Mouse (Mus musculus) midbrain, postnatal 0 days (tissue): Measurements from ENCODE around the gene Aoah. TPM values are rescaled to one million over a fixed set of nuclear protein-coding genes. Genes with fewer than 3 reads are reported as not detected.

Experiments
- ATAC-seq: fragments of 200-750 bp; cut with Nextera tagmentation; 2 replicates; pipeline ENCODE4 v1.8.0; 2017; ENCODE audit warnings: moderate number of reproducible peaks, mild to moderate bottlenecking, moderate TSS enrichment, moderate library complexity; ENCODE audit not compliant: low FRiP score
- DNase-seq: peaks from one replicate; pipeline ENCODE4 v3.0.0-alpha.2; 2015; ENCODE audit warnings: low spot score
- H3K27ac ChIP-seq: fragments of 300-500 bp; sonication (generic); 2 replicates; pipeline ENCODE4 v1.5.1; 2014; ENCODE audit warnings: low read depth, mild to moderate bottlenecking, low read length, mixed read lengths
- H3K27me3 ChIP-seq: fragments of 300-500 bp; sonication (generic); 2 replicates; pipeline ENCODE4 v1.6.1; 2014; ENCODE audit warnings: low read length, control low read depth, mixed read lengths; ENCODE audit not compliant: insufficient read depth
- H3K36me3 ChIP-seq: fragments of 300-500 bp; sonication (generic); 2 replicates; pipeline ENCODE4 v1.6.1; 2014; ENCODE audit warnings: low read length, control low read depth, mixed read lengths; ENCODE audit not compliant: insufficient read depth
- H3K4me1 ChIP-seq: fragments of 300-500 bp; sonication (generic); 2 replicates; pipeline ENCODE4 v1.6.1; 2014; ENCODE audit warnings: mild to moderate bottlenecking, control low read depth, antibody characterized with exemption, low read length, mixed read lengths; ENCODE audit not compliant: insufficient read depth
- H3K4me2 ChIP-seq: fragments of 300-500 bp; sonication (generic); 2 replicates; pipeline ENCODE4 v1.6.1; 2014; ENCODE audit warnings: low read depth, mild to moderate bottlenecking, low read length, mixed read lengths; ENCODE audit not compliant: poor library complexity, severe bottlenecking
- H3K4me3 ChIP-seq: fragments of 300-500 bp; sonication (generic); 2 replicates; pipeline ENCODE4 v1.5.1; 2014; ENCODE audit warnings: low read depth, mild to moderate bottlenecking, low read length, moderate library complexity
- H3K9ac ChIP-seq: fragments of 300-500 bp; sonication (generic); replicated peaks from 2 replicates; pipeline ENCODE4 v1.6.1; 2014; ENCODE audit warnings: mild to moderate bottlenecking, low read length, moderate library complexity, mixed read lengths; ENCODE audit not compliant: poor library complexity, severe bottlenecking
- H3K9me3 ChIP-seq: fragments of 300-500 bp; sonication (generic); 2 replicates; pipeline ENCODE4 v1.6.1; 2016; ENCODE audit warnings: low read length, control low read depth
- CTCF ChIP-seq: IDR thresholded peaks from 2 replicates; pipeline ENCODE4 v1.5.1; 2016; ENCODE audit warnings: antibody characterized with exemption, mild to moderate bottlenecking
- WGBS: fragments of 180-500 bp; shearing (Covaris S2); extraction: QIAGEN DNeasy Blood & Tissue Kit; methylation state at CpG from one replicate; pipeline ENCODE4 v1.1.7; 2014; 5-methylcytosine and 5-hydroxymethylcytosine counted together
- polyA plus RNA-seq: library from polyadenylated mRNA; unstranded; fragments of >200 nt; fragmentation: Nextera tagmentation; extraction: Ambion mirVana; gene quantifications from 2 replicates; pipeline ENCODE4 v1.2.1, GENCODE M21; 2015
- total RNA-seq: library from RNA; depleted of rRNA; stranded (reverse); fragments of >200 nt; gene quantifications from 2 replicates; pipeline ENCODE4 v1.2.3, GENCODE M21; 2014

Aoah gene
- total and polyA plus RNA-seq, 2 experiments from 2014 or later: 0.70 to 2.3 TPM

DNA sequence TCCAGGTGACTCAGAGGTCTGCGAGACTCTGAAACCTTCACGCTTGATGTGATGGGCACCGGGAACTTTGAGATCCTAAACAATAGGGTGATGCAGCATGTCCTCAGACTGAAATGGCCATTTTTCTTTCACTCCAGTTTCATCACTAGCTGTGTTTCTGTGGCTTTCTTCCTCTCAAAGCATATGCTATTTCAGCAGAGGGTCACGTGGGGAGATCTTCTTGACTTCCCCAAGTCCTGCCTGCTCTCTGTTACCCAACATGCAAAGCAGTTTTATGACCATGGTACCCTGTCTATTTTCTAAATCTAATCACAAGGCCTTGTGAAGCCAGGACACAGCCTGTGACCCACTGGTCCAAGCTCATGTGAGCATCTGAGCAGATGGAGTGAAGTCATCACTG is 6.0 kb upstream of the Aoah start:
- Histone ChIP-seq H3K36me3 (no peaks in the 10 kb centered on the region), H3K27ac (no peak overlapping the region), H3K27me3 (no peaks in the 10 kb centered on the region), H3K4me3 (no peak overlapping the region), H3K9me3 (no peaks in the 10 kb centered on the region), H3K4me1 (no peaks in the 10 kb centered on the region), H3K9ac (no peak overlapping the region), H3K4me2 (no peak overlapping the region)
- DNase-seq: no peak
- TF ChIP-seq CTCF: no peak
- ATAC-seq: no peak
- 82% methylated on average over 4 of the region's 4 CpGs for WGBS

DNA sequence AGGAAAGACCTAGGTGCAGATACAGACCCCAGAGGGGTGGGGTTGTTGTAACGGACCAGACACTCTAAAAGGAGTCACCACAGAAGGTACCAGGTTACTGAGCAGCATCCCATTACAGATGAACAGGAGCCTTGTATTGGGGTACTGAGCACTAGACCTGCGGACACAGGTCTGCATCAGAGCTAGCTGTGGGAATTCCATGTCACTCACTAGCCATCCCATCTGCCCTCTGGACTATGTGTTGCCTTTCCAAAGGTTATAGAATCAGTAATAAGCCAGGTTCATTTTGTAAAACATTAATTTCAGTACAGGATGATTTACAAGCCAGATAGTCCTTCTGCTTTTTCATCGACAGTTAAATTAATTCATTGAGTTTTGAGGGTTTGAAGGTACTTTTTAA is 2.7 kb downstream of the Aoah start:
- ATAC-seq: no peak
- Histone ChIP-seq H3K9me3 (no peaks in the 10 kb centered on the region), H3K4me1 (no peaks in the 10 kb centered on the region), H3K27me3 (no peaks in the 10 kb centered on the region), H3K4me2 (no peak overlapping the region), H3K9ac (no peak overlapping the region), H3K4me3 (no peak overlapping the region), H3K36me3 (no peaks in the 10 kb centered on the region), H3K27ac (no peak overlapping the region)
- no peak for TF ChIP-seq CTCF
- 83% methylated on average over 3 of the region's 3 CpGs for WGBS
- no peak for DNase-seq

DNA sequence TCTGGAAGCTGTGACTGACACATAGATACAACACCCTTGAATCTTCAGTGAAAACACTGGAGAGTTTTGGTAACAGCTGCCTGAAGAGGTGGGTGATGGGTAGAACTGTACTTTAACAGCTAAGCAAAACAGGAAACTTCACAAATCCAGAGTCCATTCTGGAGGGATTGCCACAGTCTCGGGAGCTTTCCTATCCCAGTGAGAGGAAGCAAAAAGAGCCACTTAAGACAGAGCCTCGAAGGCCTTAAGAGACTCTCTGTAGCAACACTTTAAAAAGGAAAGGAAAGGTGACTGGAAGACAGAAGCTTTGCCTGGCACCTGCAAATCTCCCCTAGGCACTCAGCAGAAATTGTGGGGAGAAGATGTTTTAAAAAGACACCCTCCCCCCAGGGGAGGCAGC is 4.6 kb downstream of the Aoah start:
- Histone ChIP-seq H3K27ac (no peak overlapping the region), H3K27me3 (no peaks in the 10 kb centered on the region), H3K9ac (no peak overlapping the region), H3K4me3 (no peak overlapping the region), H3K4me2 (no peak overlapping the region), H3K36me3 (no peaks in the 10 kb centered on the region), H3K4me1 (no peaks in the 10 kb centered on the region), H3K9me3 (no peaks in the 10 kb centered on the region)
- ATAC-seq (no peak), DNase-seq (no peak)
- no peak for TF ChIP-seq CTCF
- WGBS: 63% methylated on average over 2 of the region's 2 CpGs

DNA sequence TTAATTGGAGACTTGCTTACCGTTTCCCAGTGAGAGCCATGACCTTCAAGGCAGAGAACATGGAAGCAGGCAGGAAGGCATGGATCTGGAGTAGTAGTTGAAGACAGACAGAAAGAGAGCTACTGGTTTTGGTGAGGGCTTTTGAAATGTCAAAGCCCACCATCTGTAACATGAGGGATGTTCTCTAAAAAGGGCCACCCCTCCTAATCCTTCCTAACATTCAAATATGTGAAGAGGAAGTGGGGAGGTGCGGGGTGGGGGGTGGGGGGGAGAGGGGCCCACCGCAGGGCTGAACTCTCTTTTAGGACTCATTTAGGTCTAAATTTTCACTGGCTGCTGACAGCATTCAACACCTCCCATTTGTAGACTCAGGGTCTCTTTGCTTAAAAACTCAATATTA is 5.9 kb downstream of the Aoah start:
- Histone ChIP-seq H3K9me3 (no peaks in the 10 kb centered on the region), H3K27me3 (no peaks in the 10 kb centered on the region), H3K4me3 (no peak overlapping the region), H3K36me3 (no peaks in the 10 kb centered on the region), H3K9ac (no peak overlapping the region), H3K4me2 (no peak overlapping the region), H3K27ac (no peak overlapping the region), H3K4me1 (no peaks in the 10 kb centered on the region)
- no peak for DNase-seq
- no peak for TF ChIP-seq CTCF
- ATAC-seq: no peak
- 83% methylated on average over 3 of the region's 3 CpGs for WGBS

DNA sequence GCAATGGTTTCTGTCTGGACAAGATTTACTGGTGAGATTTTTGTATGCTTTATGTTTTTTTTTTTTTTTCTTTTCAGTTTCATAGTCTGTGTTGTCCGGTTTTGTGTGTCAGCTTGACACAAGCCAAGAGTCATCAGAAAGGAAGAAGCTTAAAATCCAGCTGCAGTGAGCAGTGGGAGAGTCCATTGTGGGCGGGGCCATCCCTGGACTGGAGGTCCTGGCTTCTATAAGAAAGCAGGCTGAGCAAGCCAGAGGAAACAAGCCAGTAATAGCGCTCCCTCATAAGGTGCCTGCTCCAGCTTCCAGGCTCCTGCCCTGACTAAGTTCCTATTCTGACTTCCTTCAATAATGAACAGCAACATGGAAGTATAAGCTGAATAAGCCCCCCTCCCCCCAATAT is 6.7 kb downstream of the Aoah start:
- no peak for ATAC-seq
- Histone ChIP-seq H3K27ac (no peak overlapping the region), H3K9me3 (no peaks in the 10 kb centered on the region), H3K4me1 (no peaks in the 10 kb centered on the region), H3K27me3 (no peaks in the 10 kb centered on the region), H3K36me3 (no peaks in the 10 kb centered on the region), H3K9ac (no peak overlapping the region), H3K4me2 (no peak overlapping the region), H3K4me3 (no peak overlapping the region)
- TF ChIP-seq CTCF: no peak
- DNase-seq: no peak
- 66% methylated on average over 3 of the region's 3 CpGs for WGBS

DNA sequence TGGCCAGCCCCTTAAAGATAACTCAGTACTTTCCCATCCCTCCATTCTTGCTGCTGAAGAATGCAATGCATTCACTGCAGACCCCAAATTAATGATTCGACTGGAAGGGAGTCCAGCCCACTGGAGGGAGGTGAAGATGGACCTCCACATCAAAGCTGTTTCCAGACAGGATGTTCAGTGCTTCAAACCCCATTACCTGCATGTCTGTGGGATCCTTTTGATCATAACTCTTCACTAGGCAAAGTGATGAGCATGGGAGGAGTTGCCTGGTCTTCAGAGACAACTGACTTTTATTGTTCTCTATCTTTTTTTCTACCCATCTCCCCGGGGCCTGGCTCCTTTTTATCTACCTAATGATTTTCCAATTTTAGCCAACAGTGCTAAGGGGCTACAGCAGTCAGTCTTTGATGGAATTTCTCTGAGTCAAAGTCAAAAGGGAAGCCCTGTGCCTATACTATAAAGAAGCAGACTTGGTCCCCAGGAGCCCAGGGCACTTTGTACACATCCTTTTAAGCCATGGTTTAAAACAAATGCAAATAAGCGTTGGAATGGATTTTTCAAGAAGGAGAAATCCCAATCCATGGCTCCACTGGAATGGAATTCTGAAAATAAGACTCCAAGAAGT is 18.0 kb downstream of the Aoah start:
- no peak for DNase-seq
- ATAC-seq: no peak
- Histone ChIP-seq H3K4me1 (no peaks in the 10 kb centered on the region), H3K27me3 (no peaks in the 10 kb centered on the region), H3K9ac (no peak overlapping the region), H3K9me3 (no peaks in the 10 kb centered on the region), H3K36me3 (no peaks in the 10 kb centered on the region), H3K4me3 (no peak overlapping the region), H3K4me2 (no peak overlapping the region), H3K27ac (no peak overlapping the region)
- 58% methylated on average over 3 of the region's 3 CpGs for WGBS
- no peak for TF ChIP-seq CTCF
